Comparison of ENCODE assay signal across 21 mouse cellular contexts in genomic region chr2:92085721-92086120, GRCm38 (mm10).
"Had no signal": no experiment of that assay in that cellular context is flagged by ENCODE, and none has a peak within 500 bp of the region (broad histone marks: within the 10 kb centered on the region; RNA-seq: fewer than 3 reads in every experiment).

No protein-coding gene starts in this region.

- DNase-seq: layer of hippocampus, adult 9-11 months; liver; liver, postnatal 0 days; lung, embryonic 14.5 days; right cerebral cortex, adult 18-20 months; right cerebral cortex, postnatal 14 days; right cerebral cortex, postnatal 4 days; thymus, postnatal 25 days had no signal

- H3K4me1 ChIP-seq: intestine, embryonic 15.5 days; limb, embryonic 10.5 days; limb, embryonic 13.5 days; midbrain, embryonic 12.5 days; midbrain, embryonic 15.5 days; neural tube, embryonic 12.5 days; neural tube, embryonic 15.5 days had no signal

- H3K36me3 ChIP-seq: intestine, embryonic 15.5 days; limb, embryonic 10.5 days; limb, embryonic 13.5 days; midbrain, embryonic 12.5 days; midbrain, embryonic 15.5 days; neural tube, embryonic 12.5 days; neural tube, embryonic 15.5 days had no signal

- H3K27me3 ChIP-seq: intestine, embryonic 15.5 days; limb, embryonic 13.5 days; midbrain, embryonic 12.5 days; midbrain, embryonic 15.5 days; neural tube, embryonic 12.5 days; neural tube, embryonic 15.5 days had no signal

- H3K4me2 ChIP-seq: intestine, embryonic 15.5 days; limb, embryonic 13.5 days; lung, embryonic 14.5 days; midbrain, embryonic 12.5 days; midbrain, embryonic 15.5 days; neural tube, embryonic 12.5 days; neural tube, embryonic 15.5 days had no signal

- H3K27ac ChIP-seq: intestine, embryonic 15.5 days; kidney, postnatal 0 days; limb, embryonic 10.5 days; limb, embryonic 13.5 days; liver, embryonic 14.5 days; macrophage; midbrain, embryonic 12.5 days; midbrain, embryonic 15.5 days; neural tube, embryonic 12.5 days; neural tube, embryonic 15.5 days; stomach, postnatal 0 days had no signal

- H3K4me3 ChIP-seq: intestine, embryonic 15.5 days; limb, embryonic 10.5 days; limb, embryonic 13.5 days; midbrain, embryonic 12.5 days; midbrain, embryonic 15.5 days; neural tube, embryonic 12.5 days; neural tube, embryonic 15.5 days had no signal

- ATAC-seq: hindbrain, embryonic 16.5 days; intestine, embryonic 15.5 days; liver, postnatal 0 days; lung, postnatal 0 days; midbrain, embryonic 15.5 days had no signal

- H3K9ac ChIP-seq: intestine, embryonic 15.5 days; limb, embryonic 13.5 days; liver, embryonic 14.5 days; liver, postnatal 0 days; lung, embryonic 14.5 days; midbrain, embryonic 12.5 days; midbrain, embryonic 15.5 days; neural tube, embryonic 12.5 days; neural tube, embryonic 15.5 days had no signal

- H3K9me3 ChIP-seq: intestine, embryonic 15.5 days; limb, embryonic 10.5 days; limb, embryonic 13.5 days; midbrain, embryonic 12.5 days; midbrain, embryonic 15.5 days; neural tube, embryonic 12.5 days; neural tube, embryonic 15.5 days had no signal
